Mouse (Mus musculus) liver, adult 2 months (tissue): ENCODE measurements around the gene Cyp2j7. TPM values are rescaled to one million over a fixed set of nuclear protein-coding genes. Genes with fewer than 3 reads are reported as not detected.
A peak's percentile ranks its signal among the peaks of the same experiment; 100 is the strongest.

Experiments used
- DNase-seq: peaks from one replicate; pipeline ENCODE4 v3.0.0-alpha.2; 2011; ENCODE audit warnings: low read depth, low spot score; ENCODE audit errors: extremely low read depth
- H3K27ac ChIP-seq: fragments of 200-500 bp; replicated peaks from 2 replicates; pipeline ENCODE4 v1.5.1; 2012; ENCODE audit warnings: low read depth, mild to moderate bottlenecking, control low read depth, inconsistent platforms, low read length; ENCODE audit not compliant: insufficient read depth
- H3K27me3 ChIP-seq: fragments of 200-500 bp; 2 replicates; pipeline ENCODE4 v1.6.1; 2012; ENCODE audit warnings: mild to moderate bottlenecking, moderate library complexity, low read length, inconsistent platforms; ENCODE audit not compliant: control insufficient read depth, insufficient read depth
- H3K36me3 ChIP-seq: fragments of 200-500 bp; 2 replicates; pipeline ENCODE4 v1.6.1; 2012; ENCODE audit warnings: low read length, inconsistent platforms; ENCODE audit not compliant: control insufficient read depth, insufficient read depth
- H3K4me1 ChIP-seq: fragments of 200-500 bp; 2 replicates; pipeline ENCODE4 v1.6.1; 2011; ENCODE audit warnings: low read length; ENCODE audit not compliant: control insufficient read depth, insufficient read depth
- H3K4me3 ChIP-seq: fragments of 200-500 bp; 2 replicates; pipeline ENCODE4 v1.5.1; 2011; ENCODE audit warnings: low read depth, mild to moderate bottlenecking, control low read depth, low read length, moderate library complexity; ENCODE audit not compliant: insufficient read depth
- H3K79me2 ChIP-seq: fragments of 200-500 bp; 2 replicates; pipeline ENCODE4 v1.6.1; 2012; ENCODE audit warnings: inconsistent platforms, mild to moderate bottlenecking, low read length, moderate library complexity; ENCODE audit not compliant: control insufficient read depth, insufficient read depth
- H3K9ac ChIP-seq: fragments of 200-500 bp; 2 replicates; pipeline ENCODE4 v1.6.1; 2012; ENCODE audit warnings: low read depth, mild to moderate bottlenecking, control low read depth, inconsistent platforms, low read length
- CTCF ChIP-seq: fragments of 200-500 bp; IDR thresholded peaks from 2 replicates; pipeline ENCODE4 v1.5.1; 2011; ENCODE audit warnings: low read depth, low read length, control low read depth
- POLR2A ChIP-seq: fragments of 200-500 bp; IDR thresholded peaks from 2 replicates; pipeline ENCODE4 v1.6.1; 2011; ENCODE audit warnings: low read length, control low read depth; ENCODE audit not compliant: insufficient read depth; ENCODE audit errors: extremely low read depth
- WGBS: fragments of 180-500 bp; shearing (Covaris S2); methylation state at CpG from one replicate; pipeline ENCODE4 v1.1.7; 2018; 5-methylcytosine and 5-hydroxymethylcytosine counted together
- polyA plus RNA-seq: library from polyadenylated mRNA; depleted of rRNA; stranded (reverse); fragments of >200 nt; gene quantifications from 2 replicates; pipeline ENCODE4 v1.2.3, GENCODE M21; 2012; rRNA removed
- total RNA-seq: library from RNA; depleted of rRNA; stranded (reverse); fragments of >200 nt; gene quantifications from 2 replicates; pipeline ENCODE4 v1.2.3, GENCODE M21; 2014; rRNA removed

Gene Cyp2j7
- total and polyA plus RNA-seq, 2 experiments = not detected

- no peaks in the 10 kb centered on the region for H3K4me1 ChIP-seq
- H3K27me3 ChIP-seq = no peaks in the 10 kb centered on the region
- no peak overlapping the region for H3K9ac ChIP-seq
- no peak overlapping the region for H3K4me3 ChIP-seq
- DNase-seq = no peak
- 74% methylated on average over 1 of the region's 1 CpGs for WGBS
- H3K36me3 ChIP-seq = no peaks in the 10 kb centered on the region
- H3K79me2 ChIP-seq = no peaks in the 10 kb centered on the region
- H3K27ac ChIP-seq = no peak overlapping the region
- TF ChIP-seq CTCF = no peak
- no peak for TF ChIP-seq POLR2A
Observed at GRCm38 (mm10) chr4:96162839-96163238, 73.6 kb downstream of the Cyp2j7 start.

- peak; percentile 13 for DNase-seq
Observed at GRCm38 (mm10) chr4:96161575-96161974, 74.9 kb downstream of the Cyp2j7 start.

More at GRCm38 (mm10) chr4:96161575-96161974, 74.9 kb downstream of the Cyp2j7 start:
- TF ChIP-seq CTCF (no peak), POLR2A (no peak)
- H3K9ac ChIP-seq = no peak overlapping the region
- no peaks in the 10 kb centered on the region for H3K79me2 ChIP-seq
- H3K4me1 ChIP-seq = no peaks in the 10 kb centered on the region
- no peaks in the 10 kb centered on the region for H3K27me3 ChIP-seq
- no peaks in the 10 kb centered on the region for H3K36me3 ChIP-seq
- H3K27ac ChIP-seq = no peak overlapping the region
- WGBS = 65% methylated on average over 1 of the region's 1 CpGs
- no peak overlapping the region for H3K4me3 ChIP-seq

Other genes starting within 250 kb of the Cyp2j7 start
- gene Cyp2j13, start 159.1 kb downstream of the Cyp2j7 start, total RNA-seq = not detected in 2 replicates
- gene Cyp2j13, start 159.1 kb downstream of the Cyp2j7 start, polyA plus RNA-seq = not detected in 2 replicates
- not detected in 2 replicates for gene Cyp2j12, start 95.5 kb downstream of the Cyp2j7 start, total RNA-seq
- not detected in 2 replicates for gene Cyp2j12, start 95.5 kb downstream of the Cyp2j7 start, polyA plus RNA-seq
- not detected in 2 replicates for gene Cyp2j11, start 112.0 kb upstream of the Cyp2j7 start, total RNA-seq
- gene Cyp2j11, start 112.0 kb upstream of the Cyp2j7 start, polyA plus RNA-seq = not detected in 2 replicates